Mouse (Mus musculus) liver, embryonic 15.5 days (tissue): Measurements from ENCODE around the gene Nelfe. TPM values are rescaled to one million over a fixed set of nuclear protein-coding genes. Genes with fewer than 3 reads are reported as not detected.
"Not testable (repeated sequence)": the region's sequence is repeated elsewhere in the genome, so short reads cannot be mapped to it uniquely, and the experiment has no call there.

Experiments
- ATAC-seq: fragments of 200-750 bp; cut with Nextera tagmentation; 2 replicates; pipeline ENCODE4 v1.8.0; 2017; ENCODE audit warnings: moderate number of reproducible peaks, mild to moderate bottlenecking, moderate library complexity; ENCODE audit not compliant: insufficient read depth
- H3K27ac ChIP-seq: fragments of 300-500 bp; sonication (generic); replicated peaks from 2 replicates; pipeline ENCODE4 v1.5.1; 2015; ENCODE audit warnings: mild to moderate bottlenecking, inconsistent platforms
- H3K27me3 ChIP-seq: fragments of 300-500 bp; sonication (generic); 2 replicates; pipeline ENCODE4 v1.6.1; 2015; ENCODE audit warnings: mild to moderate bottlenecking, inconsistent platforms
- H3K36me3 ChIP-seq: fragments of 300-500 bp; sonication (generic); replicated peaks from 2 replicates; pipeline ENCODE4 v1.6.1; 2015; ENCODE audit warnings: moderate library complexity, mild to moderate bottlenecking, inconsistent platforms
- H3K4me1 ChIP-seq: fragments of 300-500 bp; sonication (generic); replicated peaks from 2 replicates; pipeline ENCODE4 v1.6.1; 2015; ENCODE audit warnings: inconsistent platforms
- H3K4me2 ChIP-seq: fragments of 300-500 bp; sonication (generic); 2 replicates; pipeline ENCODE4 v1.6.1; 2015; ENCODE audit warnings: moderate library complexity, mild to moderate bottlenecking, inconsistent platforms
- H3K4me3 ChIP-seq: fragments of 300-500 bp; sonication (generic); replicated peaks from 2 replicates; pipeline ENCODE4 v1.5.1; 2015; ENCODE audit warnings: mild to moderate bottlenecking, inconsistent platforms
- H3K9ac ChIP-seq: fragments of 300-500 bp; sonication (generic); 2 replicates; pipeline ENCODE4 v1.6.1; 2015; ENCODE audit warnings: moderate library complexity, mild to moderate bottlenecking, inconsistent platforms
- H3K9me3 ChIP-seq: fragments of 300-500 bp; sonication (generic); replicated peaks from 2 replicates; pipeline ENCODE4 v1.6.1; 2016; ENCODE audit warnings: inconsistent platforms
- WGBS: fragments of 180-500 bp; shearing (Covaris S2); methylation state at CpG from one replicate; pipeline ENCODE4 v1.1.7; 2015; ENCODE audit warnings: mixed read lengths; ENCODE audit not compliant: insufficient replicate concordance; 5-methylcytosine and 5-hydroxymethylcytosine counted together
- polyA plus RNA-seq: library from polyadenylated mRNA; unstranded; fragments of >200 nt; fragmentation: Nextera tagmentation; extraction: Ambion mirVana; gene quantifications from 2 replicates; pipeline ENCODE4 v1.2.1, GENCODE M21; 2015

Gene Nelfe
- 45.6 and 46.7 TPM in 2 replicates for polyA plus RNA-seq

DNA sequence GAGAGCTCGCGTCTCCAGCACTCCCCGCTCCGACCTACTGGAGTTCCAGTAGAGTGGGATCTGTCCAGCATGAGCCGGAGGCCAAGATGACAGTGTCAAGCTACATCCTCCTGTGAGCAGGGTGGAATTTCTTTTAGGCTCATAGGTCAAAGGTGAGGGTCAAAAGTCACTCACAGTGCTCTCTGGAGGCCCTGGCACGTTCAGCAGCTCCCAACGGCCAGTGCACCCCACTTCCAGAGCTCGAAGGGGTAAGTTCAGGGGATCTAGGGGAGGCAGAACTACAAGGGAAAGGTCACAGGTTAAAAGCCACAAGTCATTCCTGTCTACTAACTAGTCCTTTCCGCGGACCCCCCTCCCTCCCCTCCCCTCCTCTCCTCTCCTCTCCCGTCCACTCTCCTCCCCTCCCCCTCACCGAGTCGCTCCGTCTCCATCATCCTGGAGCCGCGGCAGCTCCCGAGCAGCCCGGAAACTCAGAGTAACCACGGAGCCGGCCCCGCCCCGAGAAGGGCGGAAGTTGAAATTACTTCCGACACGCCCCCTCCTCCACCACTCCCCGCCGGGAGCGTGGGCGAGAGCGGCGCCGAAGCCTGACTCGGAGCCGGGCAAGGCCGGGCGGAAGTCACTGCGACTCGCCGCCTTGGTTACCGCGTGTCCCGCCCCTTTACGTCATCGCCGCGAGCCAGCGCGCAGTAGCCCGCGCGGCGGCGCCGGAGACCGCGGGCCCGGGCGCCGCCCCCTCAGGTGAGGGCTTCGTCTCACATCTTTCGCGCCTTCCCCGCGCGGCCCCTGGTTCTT, at the start of gene Nelfe, which contains the start of gene Skiv2l:
Nelfe (plus strand) TSS at position 670 of the 795 bp plus-strand sequence.
Skiv2l (minus strand) TSS at position 489 of the 795 bp plus-strand sequence.
- Histone ChIP-seq H3K9me3 (no peaks in the 10 kb centered on the region), H3K36me3 (peaks cover 62% of the 10 kb centered on the region), H3K27me3 (no peaks in the 10 kb centered on the region), H3K9ac (peak within 1 kb of the TSS; percentile 83), H3K4me3 (peak within 1 kb of the TSS; percentile 86), H3K4me1 (peaks cover 48% of the 10 kb centered on the region), H3K27ac (peak within 1 kb of the TSS; percentile 78), H3K4me2 (peak within 1 kb of the TSS; percentile 99)
- 2% methylated on average over 62 of the region's 65 CpGs for WGBS
- peak; percentile 92 for ATAC-seq

DNA sequence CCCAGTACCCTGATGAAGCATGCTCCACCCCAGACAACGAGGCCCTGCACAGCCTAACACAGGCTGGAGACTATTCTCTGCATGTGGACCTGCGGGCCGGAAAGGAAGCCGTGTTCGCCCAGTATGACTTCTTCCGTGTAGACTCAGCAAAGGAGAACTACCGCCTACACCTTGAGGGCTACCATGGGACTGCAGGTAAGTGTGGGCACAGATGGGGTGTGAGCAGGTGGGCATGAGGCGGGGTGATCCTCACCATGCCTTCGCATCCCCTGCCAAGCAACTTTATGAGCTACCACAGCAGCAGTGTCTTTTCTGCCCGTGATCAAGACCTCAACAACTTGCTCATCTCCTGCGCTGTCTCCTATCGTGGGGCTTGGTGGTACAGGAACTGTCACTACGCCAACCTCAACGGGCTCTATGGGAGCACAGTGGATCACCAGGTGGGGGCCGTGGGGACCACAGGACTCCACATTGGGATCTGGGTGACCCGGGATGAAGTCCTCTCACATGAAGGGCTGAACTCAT, 49.3 kb upstream of the Nelfe start:
- WGBS: 78% methylated on average over 16 of the region's 16 CpGs
- H3K36me3 ChIP-seq, H3K4me1 ChIP-seq, H3K9me3 ChIP-seq, H3K27me3 ChIP-seq, H3K9ac ChIP-seq, H3K27ac ChIP-seq, ATAC-seq, H3K4me2 ChIP-seq, H3K4me3 ChIP-seq: not testable (repeated sequence)

DNA sequence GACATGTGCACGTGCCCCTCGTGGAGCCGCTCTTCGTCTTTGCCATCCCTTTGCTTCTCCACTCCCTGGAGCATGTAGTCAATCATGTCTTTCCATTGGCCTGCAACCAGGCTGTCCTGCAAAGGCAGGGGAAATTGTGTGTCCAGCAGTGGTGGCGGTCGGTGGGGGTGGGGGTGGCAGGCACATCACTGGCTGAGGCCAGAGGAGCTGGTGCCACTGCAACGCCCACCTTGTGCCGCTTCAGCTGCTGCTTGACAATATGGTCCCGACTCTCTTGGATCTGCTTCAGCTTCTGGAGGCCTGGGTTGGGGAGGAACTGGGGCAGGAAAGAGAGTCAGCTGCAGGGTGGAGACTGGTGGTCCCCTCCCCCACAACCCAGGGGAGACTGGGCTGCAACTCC, 47.4 kb upstream of the Nelfe start:
- not testable (repeated sequence) for H3K4me2 ChIP-seq, H3K4me1 ChIP-seq
- WGBS: 78% methylated on average over 9 of the region's 9 CpGs

DNA sequence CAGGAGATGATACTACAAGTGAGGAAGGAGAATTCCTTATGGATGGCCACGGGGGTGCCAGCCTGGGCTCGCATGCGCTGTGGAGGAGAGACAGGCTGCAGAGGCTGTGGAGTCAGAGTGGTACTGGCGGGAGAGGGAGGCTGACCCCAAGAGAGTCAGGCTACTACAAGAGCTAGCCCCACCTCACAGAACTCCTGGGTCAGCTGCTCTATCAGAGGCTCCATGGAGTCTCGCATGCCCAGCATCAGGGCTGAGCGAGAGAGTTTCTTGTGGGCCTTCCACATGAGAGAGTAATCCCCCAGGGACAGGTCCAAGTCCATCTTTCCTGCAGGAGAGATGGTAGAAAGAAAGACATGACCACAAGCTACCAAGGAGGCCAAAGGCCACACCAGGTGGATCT, 46.8 kb upstream of the Nelfe start:
- ATAC-seq, H3K9me3 ChIP-seq, H3K4me3 ChIP-seq, H3K4me2 ChIP-seq, H3K27ac ChIP-seq, H3K9ac ChIP-seq, H3K36me3 ChIP-seq, H3K4me1 ChIP-seq, H3K27me3 ChIP-seq: not testable (repeated sequence)
- 70% methylated on average over 6 of the region's 6 CpGs for WGBS

More for the DNA sequence above, 47.4 kb upstream of the Nelfe start:
- not testable (repeated sequence) for H3K9me3 ChIP-seq, H3K36me3 ChIP-seq, H3K4me3 ChIP-seq, ATAC-seq, H3K27ac ChIP-seq, H3K9ac ChIP-seq, H3K27me3 ChIP-seq

DNA sequence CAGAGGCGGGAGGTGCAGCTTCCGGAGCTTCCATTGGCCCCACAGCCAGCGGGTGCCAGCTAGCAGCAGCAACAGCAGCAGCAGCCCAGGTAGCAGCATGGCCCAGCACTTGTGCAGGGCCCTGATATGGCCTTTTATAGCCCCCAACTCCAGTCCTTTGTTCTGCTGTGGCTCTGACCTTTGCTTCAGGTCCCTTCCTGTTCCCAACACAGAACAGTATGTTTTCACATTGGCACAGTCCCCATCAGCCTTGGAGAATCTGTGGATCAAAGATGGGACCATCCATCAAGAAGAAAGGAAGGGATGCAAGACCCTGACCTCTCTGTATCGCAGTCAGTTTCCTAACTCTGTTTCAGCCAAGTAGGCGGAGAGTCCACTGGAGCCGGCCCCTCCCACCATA, 45.9 kb upstream of the Nelfe start, which contains the start of gene Cyp21a1:
Cyp21a1 (minus strand) TSS at position 261 of the 400 bp plus-strand sequence.
- 63% methylated on average over 5 of the region's 6 CpGs for WGBS
- H3K36me3 ChIP-seq, H3K4me2 ChIP-seq, ATAC-seq, H3K9me3 ChIP-seq, H3K4me3 ChIP-seq, H3K27me3 ChIP-seq, H3K9ac ChIP-seq, H3K27ac ChIP-seq, H3K4me1 ChIP-seq: not testable (repeated sequence)

DNA sequence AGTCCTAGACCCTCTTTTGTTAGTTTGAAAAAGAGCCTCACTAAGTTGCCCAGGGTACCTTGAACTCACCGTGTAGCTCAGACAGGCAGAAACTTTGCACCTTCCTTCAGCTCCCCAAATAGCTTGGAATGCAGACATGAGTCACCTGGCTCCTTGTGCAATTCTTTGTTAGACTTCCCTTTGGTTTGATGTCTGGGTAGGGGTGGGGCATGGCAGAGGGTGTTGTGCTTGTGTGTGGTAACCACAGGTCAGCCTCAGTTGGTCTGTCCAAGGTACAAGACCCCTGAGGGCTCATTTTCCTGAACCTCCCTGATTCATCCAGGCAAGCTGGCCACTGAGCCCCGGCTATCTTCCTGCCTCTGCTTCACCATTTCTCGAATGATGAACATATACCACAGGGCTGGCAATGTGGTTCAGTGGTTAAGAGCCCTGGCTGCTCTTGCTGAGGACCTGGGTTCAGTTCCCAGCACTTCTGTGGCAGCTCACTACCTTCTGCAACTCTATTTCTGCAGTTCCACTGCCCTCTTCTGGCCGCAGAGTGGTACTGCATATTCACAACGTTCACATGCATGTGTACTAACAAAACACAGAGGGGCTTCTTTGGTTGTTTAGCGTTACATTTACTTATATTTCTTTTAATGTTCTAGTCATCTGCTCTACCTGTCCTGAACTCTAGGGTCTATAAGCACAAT, 45.2 kb upstream of the Nelfe start:
- H3K4me1 ChIP-seq: no peaks in the 10 kb centered on the region
- no peak overlapping the region for H3K9ac ChIP-seq
- no peak for ATAC-seq
- no peak overlapping the region for H3K27ac ChIP-seq
- no peak overlapping the region for H3K4me3 ChIP-seq
- no peaks in the 10 kb centered on the region for H3K27me3 ChIP-seq
- no peak overlapping the region for H3K4me2 ChIP-seq
- H3K36me3 ChIP-seq: no peaks in the 10 kb centered on the region
- H3K9me3 ChIP-seq: peaks cover 5% of the 10 kb centered on the region; the same call in 1 of the 2 replicates
- WGBS: 58% methylated on average over 6 of the region's 6 CpGs

DNA sequence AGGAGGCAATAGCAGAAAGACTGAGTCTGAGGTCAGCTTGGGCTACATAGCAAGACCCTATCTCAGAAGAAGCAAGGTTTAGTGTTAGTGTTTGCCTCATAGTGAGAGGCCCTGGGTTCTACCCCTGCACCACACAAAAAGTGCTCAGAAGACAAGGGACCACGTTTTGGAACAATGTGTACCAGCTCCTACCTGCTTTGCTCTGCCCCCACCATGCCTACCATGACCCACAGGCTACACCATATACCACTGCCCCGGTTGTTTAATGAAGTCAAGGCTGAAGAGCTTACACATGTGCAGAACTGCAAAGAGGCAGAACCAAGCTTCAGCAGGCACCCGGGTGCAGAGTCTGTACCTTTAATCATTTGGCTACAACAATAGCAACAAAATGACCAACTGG, 43.0 kb upstream of the Nelfe start:
- no peak for ATAC-seq
- Histone ChIP-seq H3K4me1 (peaks cover 6% of the 10 kb centered on the region), H3K27me3 (no peaks in the 10 kb centered on the region), H3K9me3 (peaks cover 5% of the 10 kb centered on the region; the same call in 1 of the 2 replicates), H3K36me3 (no peaks in the 10 kb centered on the region), H3K4me3 (no peak overlapping the region), H3K27ac (no peak overlapping the region), H3K4me2 (no peak overlapping the region), H3K9ac (no peak overlapping the region)
- 41% methylated on average over 3 of the region's 3 CpGs for WGBS

DNA sequence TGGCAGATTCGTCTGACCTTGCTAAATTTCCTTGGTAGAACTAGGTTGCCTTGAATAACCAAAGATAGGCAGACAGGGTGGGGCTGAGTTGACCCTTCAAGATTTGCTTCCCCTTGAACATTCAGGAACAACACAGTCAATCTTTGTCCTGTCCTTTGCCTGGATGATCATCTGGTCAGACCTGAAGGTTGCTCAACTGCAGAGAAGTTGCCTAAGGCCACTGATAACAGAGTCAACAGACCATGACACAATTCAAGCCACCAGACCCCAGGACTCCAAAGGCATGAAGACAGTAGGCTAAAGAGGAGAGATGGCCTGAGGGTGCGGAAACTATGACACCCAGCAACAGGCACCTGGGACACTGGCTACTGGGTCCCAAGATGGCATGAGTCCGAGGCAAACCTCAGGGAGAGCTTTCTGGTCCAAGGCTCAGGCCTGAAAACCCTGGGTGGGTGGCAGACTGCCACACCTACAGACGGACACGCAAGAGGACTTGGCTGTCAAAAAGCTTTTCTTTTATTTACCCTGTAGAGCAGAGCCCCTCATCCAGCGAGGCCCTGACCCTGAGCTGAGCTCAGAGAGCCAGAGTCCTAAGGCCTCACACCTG, 41.5 kb upstream of the Nelfe start:
- Histone ChIP-seq H3K4me1 (peaks cover 6% of the 10 kb centered on the region), H3K27me3 (no peaks in the 10 kb centered on the region), H3K27ac (peak overlapping the region; percentile 81), H3K9me3 (peaks cover 5% of the 10 kb centered on the region; the same call in 1 of the 2 replicates), H3K9ac (no peak overlapping the region), H3K4me3 (no peak overlapping the region), H3K36me3 (no peaks in the 10 kb centered on the region), H3K4me2 (no peak overlapping the region)
- 58% methylated on average over 6 of the region's 6 CpGs for WGBS
- ATAC-seq: peak; percentile 60

DNA sequence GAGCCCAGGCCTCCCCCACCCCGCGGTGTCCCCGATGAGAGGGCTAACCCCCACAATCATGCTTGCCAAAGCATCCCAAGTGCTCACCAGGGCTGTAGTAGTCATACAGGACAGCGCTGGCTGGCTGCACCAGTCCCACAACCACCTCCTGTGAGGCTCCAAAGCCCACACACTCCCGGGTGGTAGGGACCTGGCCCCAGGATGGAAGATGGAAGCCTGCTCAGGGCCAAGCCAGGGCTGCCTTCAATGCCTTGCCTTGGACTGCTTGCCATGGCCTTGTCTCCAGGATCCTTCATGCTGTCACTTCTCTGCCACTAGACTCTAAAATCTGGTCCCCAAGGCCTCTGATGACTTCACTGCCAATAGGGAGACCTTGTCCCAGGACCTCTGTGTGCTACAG, 39.8 kb upstream of the Nelfe start:
- H3K36me3 ChIP-seq, H3K9ac ChIP-seq, H3K4me2 ChIP-seq, H3K4me3 ChIP-seq, H3K27ac ChIP-seq, H3K9me3 ChIP-seq, H3K27me3 ChIP-seq, H3K4me1 ChIP-seq, ATAC-seq: not testable (repeated sequence)
- WGBS: 70% methylated on average over 5 of the region's 5 CpGs

DNA sequence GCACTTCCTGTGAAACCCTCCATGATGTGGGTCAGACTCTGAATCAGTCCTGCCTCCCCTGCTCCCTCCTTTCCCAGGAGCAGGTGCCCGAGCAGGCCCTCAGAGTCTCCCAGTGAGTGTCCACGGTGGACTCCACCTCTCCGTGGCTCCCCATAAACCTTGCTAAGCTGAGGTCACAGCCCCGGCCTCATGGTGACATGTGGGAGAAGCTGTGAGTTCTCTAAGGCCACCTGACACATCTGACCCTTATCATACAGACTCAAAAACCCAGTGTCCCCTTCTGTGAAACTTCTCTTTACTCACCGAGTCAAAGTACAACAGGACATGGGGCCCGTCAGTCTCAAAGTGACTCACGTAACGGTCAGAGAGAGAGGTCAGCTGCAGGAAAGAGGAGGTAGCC, 39.4 kb upstream of the Nelfe start:
- not testable (repeated sequence) for H3K27ac ChIP-seq, H3K9ac ChIP-seq, H3K36me3 ChIP-seq, H3K4me2 ChIP-seq, H3K27me3 ChIP-seq, H3K4me1 ChIP-seq, H3K4me3 ChIP-seq, H3K9me3 ChIP-seq
- WGBS: 62% methylated on average over 8 of the region's 8 CpGs
- ATAC-seq: peak; percentile 26; the same call in 1 of the 2 replicates

DNA sequence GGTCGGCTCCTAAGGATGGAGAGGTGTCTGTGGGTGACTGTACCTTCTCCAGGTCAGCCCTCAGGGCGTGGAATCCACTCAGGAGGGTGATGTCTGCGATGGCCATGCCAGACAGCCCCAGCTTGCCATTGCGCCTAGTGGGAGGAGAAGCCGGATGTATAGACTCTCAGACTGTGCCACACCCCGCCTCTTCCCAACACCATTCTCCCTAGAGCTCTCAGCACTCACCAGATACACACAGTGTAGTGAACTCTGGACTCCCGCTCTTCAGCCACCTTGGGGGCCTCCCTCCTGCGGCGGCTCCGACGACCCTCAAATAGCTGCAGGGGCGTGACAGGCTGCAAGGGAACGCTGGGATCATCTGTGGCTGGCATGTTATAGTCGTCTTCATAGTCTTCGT, 38.9 kb upstream of the Nelfe start:
- H3K9ac ChIP-seq: no peak overlapping the region
- WGBS: 59% methylated on average over 15 of the region's 15 CpGs
- H3K4me2 ChIP-seq: no peak overlapping the region
- no peaks in the 10 kb centered on the region for H3K27me3 ChIP-seq
- no peak for ATAC-seq
- H3K4me1 ChIP-seq: peaks cover 6% of the 10 kb centered on the region
- H3K27ac ChIP-seq: no peak overlapping the region
- H3K9me3 ChIP-seq: no peaks in the 10 kb centered on the region
- no peak overlapping the region for H3K4me3 ChIP-seq
- H3K36me3 ChIP-seq: no peaks in the 10 kb centered on the region
